Comparison of ENCODE assay signal across 8 mouse cellular contexts in the genomic region with DNA sequence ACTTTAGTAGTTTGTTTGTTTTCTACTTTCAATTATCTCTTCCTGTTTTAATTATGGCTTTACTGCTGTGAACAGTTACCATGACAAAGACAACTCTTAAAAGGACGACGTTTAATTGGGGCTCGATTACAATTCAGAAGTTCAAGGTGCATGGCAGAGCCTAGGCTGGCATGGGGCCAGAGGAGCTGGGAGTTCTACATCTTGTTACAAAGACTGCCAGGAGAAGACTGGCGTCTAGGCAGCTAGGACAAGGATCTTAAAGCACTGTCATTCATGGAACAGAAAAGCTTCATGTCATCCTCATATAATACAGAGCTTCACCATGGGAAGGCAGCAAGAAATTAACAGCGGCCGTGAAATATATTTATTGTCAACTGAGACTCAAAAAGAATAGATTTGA.
DNase-seq lines count a peak whose midpoint lies in the region; ATAC-seq lines count a peak whose summit lies in the region.

No protein-coding gene starts in this region.

- no peaks in the 10 kb centered on the region for H3K4me1 ChIP-seq in embryonic facial prominence, embryonic 12.5 days
- 0 out of 2 replicates have a peak, but pooled peaks cover 3% of the 10 kb centered on the region for H3K4me1 ChIP-seq in lung, embryonic 15.5 days

- H3K27me3 ChIP-seq in embryonic facial prominence, embryonic 12.5 days, result no peaks in the 10 kb centered on the region
- no peaks in the 10 kb centered on the region for H3K27me3 ChIP-seq in lung, embryonic 15.5 days

- no peak overlapping the region for H3K27ac ChIP-seq in embryonic facial prominence, embryonic 12.5 days
- H3K27ac ChIP-seq in lung, embryonic 15.5 days, result no peak overlapping the region

- peak overlapping the region; percentile 24 for H3K4me2 ChIP-seq in embryonic facial prominence, embryonic 12.5 days (replicated peaks)
- peak overlapping the region; percentile 47 for H3K4me2 ChIP-seq in lung, embryonic 15.5 days

- peak; percentile 6 for DNase-seq in B cell, adult 2 months
- peak; percentile 15 for DNase-seq in Muller cell, postnatal 12 days (ENCODE audit: inconsistent ontology term)
- DNase-seq in heart, postnatal 14 days, result peak; percentile 26 to 36
- DNase-seq in large intestine, adult 2 months (ENCODE audit: low read depth, low spot score), result peak; percentile 56
- peak; percentile 13 for DNase-seq in skeletal muscle tissue, adult 2 months (ENCODE audit: low read depth, low spot score)
- DNase-seq in thymus, postnatal 25 days, result no peak

- peak overlapping the region; percentile 57 for H3K4me3 ChIP-seq in embryonic facial prominence, embryonic 12.5 days
- H3K4me3 ChIP-seq in lung, embryonic 15.5 days, result peak overlapping the region; percentile 73

- no peak overlapping the region for H3K9ac ChIP-seq in embryonic facial prominence, embryonic 12.5 days
- H3K9ac ChIP-seq in lung, embryonic 15.5 days, result no peak overlapping the region

- WGBS in embryonic facial prominence, embryonic 12.5 days, result 53% methylated on average over 6 of the region's 6 CpGs
- WGBS in large intestine, adult 2 months, result 22% methylated on average over 6 of the region's 6 CpGs
- WGBS in lung, embryonic 15.5 days, result 43% methylated on average over 6 of the region's 6 CpGs

- intact Hi-C loops in heart, postnatal 14 days (cut with DNase I), result no loop called here

- H3K36me3 ChIP-seq in embryonic facial prominence, embryonic 12.5 days, result peaks cover 10% of the 10 kb centered on the region; the same call in 1 of the 2 replicates
- peaks cover 15% of the 10 kb centered on the region for H3K36me3 ChIP-seq in lung, embryonic 15.5 days

- no peak for ATAC-seq in embryonic facial prominence, embryonic 12.5 days (ENCODE audit: insufficient number of reproducible peaks, insufficient read depth, low FRiP score, low TSS enrichment)
- no peak for ATAC-seq in lung, embryonic 15.5 days (ENCODE audit: borderline replicate concordance, extremely low read depth, low FRiP score, low TSS enrichment)

- peaks cover 10% of the 10 kb centered on the region for H3K9me3 ChIP-seq in embryonic facial prominence, embryonic 12.5 days
- peaks cover 17% of the 10 kb centered on the region for H3K9me3 ChIP-seq in lung, embryonic 15.5 days
